Mouse (Mus musculus) mouse embryonic stem cell (cell line): ENCODE measurements at regions not wholly inside any gene's neighbourhood (a gene's known extent, or its start where the extent isn't known, plus 50 kb on each side); places are given as distances from the start of the nearest gene placed in this dataset.

ENCODE experiments used
- in situ Hi-C, 2 experiments: fragments of 300-500 bp; cut with MboI; formaldehyde crosslinking; loops; 1 replicate in 1 of 2; 3 replicates in 1 of 2; pipeline ENCODE4 v1.14.3; 2019 to 2020; ENCODE audit warnings: low sequenced_read_pairs in 2 of 2, low pct_unique_long_range_greater_than_20kb in 1 of 2, mixed read lengths in 1 of 2; ENCODE audit not compliant: unreplicated experiment in 1 of 2

- in situ Hi-C loops: loop anchor here (10.0 to 25.0 kb wide), 2 partner anchors 230 to 252 kb away; no protein-coding TSS in a partner anchor
These were observed 166.3 kb downstream of the Arrdc4 start for GRCm38 (mm10) chr7:68582540-68583325.

- in situ Hi-C loops: loop anchor here (10.0 to 25.0 kb wide), 2 partner anchors 232 to 254 kb away; no protein-coding TSS in a partner anchor
These were observed 168.4 kb downstream of the Arrdc4 start for GRCm38 (mm10) chr7:68580650-68581049.

GRCm38 (mm10) chr7:68579666-68580065, 169.4 kb downstream of the Arrdc4 start:
- in situ Hi-C loops: loop anchor here (10.0 to 25.0 kb wide), 2 partner anchors 233 to 255 kb away; no protein-coding TSS in a partner anchor

- in situ Hi-C loops: loop anchor here in 1 of 2 experiments (25.0 kb wide), 1 partner anchor 233 kb away; no protein-coding TSS in a partner anchor
These were observed 169.8 kb downstream of the Arrdc4 start for GRCm38 (mm10) chr7:68579216-68579615.

GRCm38 (mm10) chr7:68571315-68571714, 177.7 kb downstream of the Arrdc4 start:
- in situ Hi-C loops: no loop called here

- in situ Hi-C loops: no loop called here
These were observed 180.9 kb downstream of the Arrdc4 start for GRCm38 (mm10) chr7:68568127-68568510.

GRCm38 (mm10) chr7:68567452-68568126, 181.5 kb downstream of the Arrdc4 start:
- in situ Hi-C loops: no loop called here

- in situ Hi-C loops: no loop called here
These were observed 189.3 kb downstream of the Arrdc4 start for GRCm38 (mm10) chr7:68559440-68560343.

GRCm38 (mm10) chr7:68550330-68550729, 198.7 kb downstream of the Arrdc4 start:
- in situ Hi-C loops: no loop called here

- in situ Hi-C loops: loop anchor here in 1 of 2 experiments (10.0 kb wide), 1 partner anchor 173 kb away; no protein-coding TSS in a partner anchor
These were observed 200.9 kb downstream of the Arrdc4 start for GRCm38 (mm10) chr7:68548176-68548575.

GRCm38 (mm10) chr7:68544136-68544535, 204.9 kb downstream of the Arrdc4 start:
- in situ Hi-C loops: loop anchor here in 1 of 2 experiments (10.0 kb wide), 1 partner anchor 169 kb away; no protein-coding TSS in a partner anchor

- in situ Hi-C loops: no loop called here
These were observed 235.5 kb downstream of the Fam169b start for GRCm38 (mm10) chr7:68509096-68509495.

GRCm38 (mm10) chr7:68491143-68491810, 217.6 kb downstream of the Fam169b start:
- in situ Hi-C loops: no loop called here

- in situ Hi-C loops: no loop called here
These were observed 213.0 kb downstream of the Fam169b start for GRCm38 (mm10) chr7:68486676-68487075.

- in situ Hi-C loops: no loop called here
These were observed 208.9 kb downstream of the Fam169b start for GRCm38 (mm10) chr7:68482553-68482952.

- in situ Hi-C loops: no loop called here
These were observed 207.1 kb downstream of the Fam169b start for GRCm38 (mm10) chr7:68480770-68481169.

GRCm38 (mm10) chr7:68480336-68480735, 206.7 kb downstream of the Fam169b start:
- in situ Hi-C loops: no loop called here

GRCm38 (mm10) chr7:68478044-68478443, 204.4 kb downstream of the Fam169b start:
- in situ Hi-C loops: no loop called here
